Mouse (Mus musculus): Measurements from ENCODE around the gene Shh.

Shh gene

DNA sequence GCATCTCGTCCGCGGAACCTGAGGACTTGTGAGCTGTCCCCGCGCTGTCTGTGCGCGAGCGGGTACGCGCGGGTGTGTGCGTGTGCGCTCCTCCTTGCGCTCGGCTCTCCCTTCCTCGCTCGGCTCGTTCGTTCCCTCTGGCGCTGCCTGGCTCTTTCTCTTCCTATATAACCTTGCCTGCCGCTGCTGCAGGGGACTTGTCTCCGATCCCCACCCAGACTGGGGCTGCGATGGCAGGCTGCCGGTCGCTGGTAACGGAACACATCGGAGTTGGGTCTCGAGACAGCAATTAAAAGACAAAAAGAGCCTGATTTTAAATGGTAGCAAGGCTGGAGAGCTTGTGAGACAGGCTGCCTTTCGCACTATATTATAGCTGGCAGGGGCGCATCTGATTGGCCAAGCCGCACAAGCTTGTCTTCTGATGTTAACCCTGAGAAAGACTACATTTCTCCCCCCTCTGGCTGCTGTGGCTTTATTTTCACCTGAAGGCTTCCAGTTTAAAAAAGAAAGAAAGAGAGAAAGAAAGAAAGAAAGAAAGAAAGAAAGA, at the start of gene Shh:
TSS of gene Shh (minus strand) at position 497 of the 547 bp plus-strand sequence.
- peak; percentile 38 to 39 for DNase-seq

DNA sequence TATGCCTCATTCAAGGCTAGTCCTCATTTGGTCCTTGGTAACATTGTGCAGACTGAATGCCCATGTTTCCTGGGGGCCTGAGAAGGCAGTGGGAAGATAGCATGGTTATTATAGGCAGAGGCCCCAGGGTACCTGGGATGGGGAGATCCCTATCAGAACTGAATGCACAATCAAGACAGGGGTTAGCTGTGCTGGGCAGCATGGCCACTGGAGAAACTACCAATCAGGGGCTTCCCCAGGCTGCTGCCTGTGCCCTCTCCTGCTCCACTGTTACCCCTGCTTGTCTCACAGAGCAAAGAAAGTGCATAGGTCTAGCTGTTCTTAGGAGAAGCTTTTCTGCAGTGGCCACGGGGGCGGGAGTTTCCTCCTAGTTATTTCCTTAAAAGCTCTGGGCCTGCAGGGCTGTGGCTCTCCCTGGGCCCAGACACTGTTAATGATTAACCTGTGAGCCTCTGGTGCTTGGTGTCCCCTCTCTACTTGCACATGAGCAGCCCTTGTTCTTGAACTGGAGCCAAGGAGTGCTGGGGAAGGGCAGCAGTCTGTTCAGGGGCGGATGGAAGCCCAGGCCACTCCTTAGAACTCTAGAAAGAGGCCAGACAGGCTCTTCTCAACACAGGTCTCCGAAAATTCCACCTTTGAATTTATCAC, 33.9 kb upstream of the Shh start:
- DNase-seq, result peak in 1 of 2 experiments; percentile 9

DNA sequence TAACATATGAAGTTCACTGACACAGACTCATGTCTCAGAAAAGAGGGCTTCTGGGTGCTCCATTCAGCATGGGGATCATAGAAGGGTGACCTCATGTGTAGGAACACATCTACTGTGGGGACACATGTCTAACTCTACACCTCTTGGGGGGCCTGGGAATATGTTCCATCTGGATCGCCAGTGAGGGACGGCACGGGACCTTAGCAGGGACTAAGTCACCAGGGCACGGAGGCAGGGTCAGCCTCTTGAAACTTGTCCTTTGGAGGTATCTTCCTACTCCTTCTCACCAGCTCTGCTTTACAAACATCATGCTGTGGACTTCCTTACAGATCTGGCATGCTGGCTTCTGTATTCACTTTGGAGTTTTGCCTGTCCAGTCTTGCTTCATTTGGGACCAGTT, 31.8 kb upstream of the Shh start:
- DNase-seq, result no peak

DNA sequence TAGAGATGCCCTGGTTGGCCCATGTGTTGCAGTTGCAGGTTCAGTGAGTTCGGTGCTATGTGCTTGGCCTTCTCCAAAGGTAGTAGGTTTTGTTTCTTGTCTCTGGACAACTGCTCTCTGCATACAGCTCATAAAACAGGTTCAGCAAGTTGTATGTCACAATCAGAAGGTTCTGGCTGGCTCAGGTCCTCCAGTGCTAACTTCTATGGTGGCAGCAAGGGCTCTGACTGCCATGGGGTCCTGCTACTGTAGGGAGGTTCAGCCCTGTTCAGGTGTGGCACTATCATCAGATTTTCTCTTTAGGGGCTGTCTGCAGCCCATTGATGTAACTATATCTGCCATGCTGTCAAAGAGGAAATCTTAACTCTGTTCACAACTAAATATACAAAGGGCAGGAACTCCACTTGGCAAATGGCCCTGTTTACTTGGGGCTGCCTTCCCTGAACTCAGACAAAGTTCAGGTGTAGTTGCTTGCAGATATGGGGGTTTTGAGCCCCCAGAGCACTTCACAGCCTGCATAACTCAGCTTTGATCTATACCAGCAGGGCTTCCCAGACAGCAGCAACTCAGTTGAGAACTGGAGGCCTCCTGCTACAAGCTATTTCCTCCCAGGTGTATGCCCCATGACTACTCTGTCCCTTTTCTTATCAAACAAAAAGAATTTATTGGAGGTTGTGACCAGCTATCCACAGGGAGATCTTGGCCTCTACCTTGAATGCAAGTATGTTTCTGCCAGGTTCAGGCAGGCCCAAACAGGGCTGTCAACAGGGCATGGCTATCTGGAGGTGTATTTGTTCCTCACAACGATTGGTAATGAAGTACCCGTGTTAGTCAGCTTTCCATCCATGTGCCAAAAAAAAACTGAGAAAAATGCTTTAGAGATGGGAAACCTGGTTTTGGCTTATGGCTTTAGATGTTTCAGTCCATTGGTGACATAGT, 28.9 kb upstream of the Shh start:
- DNase-seq, result no peak

DNA sequence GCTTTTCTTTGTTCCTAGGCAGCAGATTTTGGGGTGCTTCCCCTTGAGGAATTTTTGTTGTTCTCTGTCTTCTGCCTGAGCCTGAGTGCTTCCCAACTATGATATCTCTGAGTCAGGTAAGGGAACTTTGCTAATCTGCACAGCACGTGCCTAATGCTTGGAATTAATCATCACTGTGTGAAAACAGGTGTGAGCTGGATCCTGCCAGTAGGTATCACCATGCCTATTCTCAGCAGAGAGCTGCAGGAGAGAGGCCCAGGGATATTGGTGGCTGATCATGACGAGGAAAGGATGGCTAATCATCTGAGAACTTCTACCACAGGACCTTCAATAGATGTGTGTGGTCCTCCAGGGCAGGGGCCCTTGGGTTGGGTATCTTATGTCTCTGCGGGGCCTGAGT, 26.5 kb upstream of the Shh start:
- DNase-seq, result no peak

DNA sequence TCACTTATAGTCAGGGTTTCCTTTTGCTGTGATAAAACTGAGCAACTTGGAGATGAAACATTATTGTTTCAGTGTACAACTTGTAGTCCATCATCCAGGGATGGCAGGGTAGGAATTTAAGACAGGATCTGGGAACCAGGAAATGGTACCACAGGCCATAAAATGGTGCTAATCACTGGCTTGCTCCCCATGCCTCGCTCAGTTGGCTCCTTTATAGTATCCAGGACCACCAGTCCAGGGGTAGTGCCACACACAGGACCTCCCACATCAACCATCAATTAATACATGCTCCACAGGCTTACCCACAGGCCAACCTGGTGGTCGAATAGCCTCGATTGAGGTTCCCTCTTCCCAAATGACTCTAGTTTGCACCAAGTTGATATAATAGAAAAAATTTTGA, 15.9 kb upstream of the Shh start:
- DNase-seq, result no peak

DNA sequence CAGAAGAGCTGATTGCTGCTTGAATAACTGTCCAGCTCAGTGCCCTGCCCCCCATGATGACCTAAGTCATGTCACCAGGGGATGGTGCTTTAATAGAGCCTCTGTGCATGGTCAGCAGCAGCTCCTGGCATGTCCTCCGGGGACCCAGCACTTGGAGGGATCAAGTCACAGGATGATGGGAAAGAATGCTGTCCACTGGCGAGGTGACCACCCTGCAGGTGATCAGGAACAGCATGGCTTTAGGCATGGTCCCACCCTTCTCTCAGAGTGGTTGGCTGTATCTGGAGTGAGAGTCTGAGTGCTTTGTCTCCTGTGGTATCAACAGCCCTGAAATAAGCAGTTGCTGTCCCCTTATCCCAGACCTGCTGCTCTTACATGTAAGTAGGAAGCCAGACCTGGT, 14.7 kb upstream of the Shh start:
- DNase-seq, result no peak

DNA sequence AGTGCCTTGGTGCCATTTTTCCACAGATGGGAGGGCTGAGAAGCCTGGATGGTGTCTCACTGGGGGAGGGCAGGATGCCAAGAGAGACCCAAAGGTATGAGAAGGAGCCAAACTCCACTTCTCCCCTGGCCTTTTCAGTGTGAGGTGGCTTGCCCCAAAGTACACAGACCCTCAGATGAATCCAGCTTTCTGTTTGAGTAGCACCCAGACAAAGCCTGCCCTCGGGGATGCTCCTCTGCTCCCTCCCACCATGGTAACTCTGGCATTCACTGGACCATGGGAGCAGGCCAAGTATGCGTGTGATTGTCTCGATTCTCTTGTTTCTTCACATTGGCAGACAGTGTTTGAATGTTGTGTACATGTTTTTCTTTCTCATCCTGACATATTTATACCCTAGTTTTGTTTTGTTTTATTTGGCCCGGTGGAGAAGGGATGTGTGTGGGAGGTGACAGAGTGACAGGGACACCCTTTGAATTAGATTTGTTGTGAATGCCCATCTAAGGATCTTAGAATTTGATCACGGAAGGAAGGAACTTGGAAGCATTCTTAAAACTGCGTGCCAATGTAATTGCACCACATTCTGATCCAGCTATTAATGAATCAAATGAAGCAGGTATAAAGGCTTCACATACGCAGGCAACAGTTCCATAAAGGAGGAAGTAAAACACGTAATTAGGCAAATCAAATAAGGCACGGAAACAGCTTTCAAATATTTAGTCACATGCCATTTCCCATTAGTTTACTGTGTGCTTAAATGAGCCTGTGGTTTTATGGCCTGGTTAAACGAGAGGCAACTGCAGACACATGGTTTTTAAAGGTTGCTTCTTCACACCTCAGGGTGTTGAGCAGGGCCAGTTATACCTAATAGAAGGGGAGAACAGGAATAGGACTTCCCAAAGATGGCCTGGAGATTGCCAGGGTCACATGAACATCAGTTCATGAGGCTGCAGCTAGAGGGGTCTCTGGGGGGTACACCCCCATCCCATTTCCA, 9.6 kb upstream of the Shh start:
- no peak for DNase-seq

DNA sequence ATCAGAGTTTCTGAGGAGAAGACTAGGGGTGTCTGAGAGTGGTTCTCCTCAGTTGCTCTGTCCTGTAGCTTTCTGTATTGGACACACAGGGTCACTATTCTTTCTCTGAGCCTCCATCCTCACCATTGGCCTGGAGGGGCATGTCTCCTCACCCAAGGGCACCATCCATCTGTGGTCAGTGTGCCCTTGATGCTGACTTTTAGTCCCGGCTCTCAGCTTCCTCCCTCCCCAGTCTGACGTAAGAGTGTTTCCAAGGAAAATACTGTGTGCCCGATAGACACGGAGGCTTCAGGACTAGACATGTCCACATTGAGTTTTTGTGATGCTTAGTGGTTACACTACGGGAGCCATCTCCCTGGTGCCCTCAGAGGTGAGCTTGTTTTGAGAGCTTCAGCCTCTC, 6.5 kb upstream of the Shh start:
- no peak for DNase-seq

DNA sequence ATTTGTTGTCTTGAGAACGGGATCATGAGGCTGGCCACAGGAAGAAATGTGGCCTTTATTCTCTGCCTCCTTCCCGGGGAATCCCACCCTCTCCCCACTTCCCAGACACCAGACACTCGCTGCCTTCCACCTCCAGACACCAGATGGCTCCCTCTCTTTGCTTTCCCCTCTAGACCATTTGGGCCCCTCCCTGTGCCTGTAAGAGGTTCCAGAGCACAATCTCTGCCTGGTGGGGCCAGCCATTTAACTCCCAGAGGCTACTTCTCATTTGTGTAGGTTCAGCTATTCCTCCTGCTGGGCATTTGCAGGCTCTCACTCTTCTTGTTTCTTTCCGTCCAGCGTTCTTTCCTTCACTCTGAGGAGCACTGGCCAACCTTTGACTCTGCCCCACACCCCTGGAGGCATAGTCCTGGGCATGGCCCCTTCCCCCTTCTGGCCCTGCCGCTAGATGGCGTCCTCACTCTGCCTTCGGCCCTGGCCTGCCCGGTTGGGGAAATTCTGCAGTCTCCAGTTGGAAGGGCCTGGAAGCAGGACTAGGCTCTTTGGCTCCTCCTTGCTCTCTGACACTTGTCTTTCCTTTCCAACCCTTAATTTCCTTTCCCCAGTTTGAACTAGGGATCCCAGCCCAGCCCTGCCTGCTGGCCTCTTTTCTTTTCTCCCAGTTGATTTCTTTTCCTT, 2.6 kb upstream of the Shh start:
- DNase-seq, result peak; percentile 65 to 77

DNA sequence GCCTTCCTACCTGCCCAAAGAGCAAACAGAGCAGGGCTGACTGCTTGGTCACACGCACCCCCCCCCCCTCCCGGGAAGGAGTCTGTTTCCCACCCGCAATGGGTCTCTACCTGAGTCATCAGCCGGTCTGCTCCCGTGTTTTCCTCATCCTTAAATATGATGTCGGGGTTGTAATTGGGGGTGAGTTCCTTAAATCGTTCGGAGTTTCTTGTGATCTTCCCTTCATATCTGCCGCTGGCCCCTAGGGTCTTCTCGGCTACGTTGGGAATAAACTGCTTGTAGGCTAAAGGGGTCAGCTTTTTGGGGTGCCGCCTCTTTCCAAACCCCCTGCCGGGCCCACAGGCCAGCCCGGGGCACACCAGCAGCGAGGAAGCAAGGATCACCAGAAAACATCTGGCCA, 705 bp downstream of the Shh start:
- DNase-seq, result no peak

DNA sequence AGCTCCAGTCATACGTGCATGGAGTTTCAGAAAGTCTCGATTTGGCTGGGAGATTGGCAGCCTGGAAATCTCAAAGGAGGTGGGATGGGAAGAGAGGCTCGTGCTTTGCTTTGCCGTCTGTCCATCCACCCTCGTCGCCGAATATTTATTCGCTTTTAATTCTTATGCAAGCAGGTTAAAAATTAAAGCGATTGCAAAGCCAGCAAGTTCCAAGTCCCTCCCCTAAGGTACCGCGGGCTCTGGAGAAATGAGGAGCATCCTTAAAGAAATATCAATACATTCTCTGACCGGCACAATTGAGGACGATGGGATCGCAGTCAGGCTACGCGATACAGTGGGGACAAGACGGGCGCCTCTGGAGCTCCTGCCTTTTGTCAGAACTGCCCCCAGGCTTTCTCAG, 1.5 kb downstream of the Shh start:
- no peak for DNase-seq

DNA sequence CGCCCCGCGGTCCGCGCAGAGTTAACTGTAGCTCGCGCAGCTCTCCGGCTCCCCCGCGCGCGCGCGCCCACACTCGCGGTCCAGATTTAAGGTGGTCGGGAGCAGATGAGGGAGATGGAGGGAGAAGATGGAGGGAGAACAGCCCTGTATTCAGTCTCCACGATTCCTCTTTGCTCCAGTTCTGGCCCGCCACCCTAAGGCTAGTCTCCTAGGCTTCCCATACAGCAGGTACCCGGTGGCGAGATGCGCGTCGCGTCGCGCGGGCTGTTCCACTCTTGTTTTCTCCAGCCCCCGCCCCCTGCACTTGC, 2.0 kb downstream of the Shh start:
- peak; percentile 45 to 50 for DNase-seq

DNA sequence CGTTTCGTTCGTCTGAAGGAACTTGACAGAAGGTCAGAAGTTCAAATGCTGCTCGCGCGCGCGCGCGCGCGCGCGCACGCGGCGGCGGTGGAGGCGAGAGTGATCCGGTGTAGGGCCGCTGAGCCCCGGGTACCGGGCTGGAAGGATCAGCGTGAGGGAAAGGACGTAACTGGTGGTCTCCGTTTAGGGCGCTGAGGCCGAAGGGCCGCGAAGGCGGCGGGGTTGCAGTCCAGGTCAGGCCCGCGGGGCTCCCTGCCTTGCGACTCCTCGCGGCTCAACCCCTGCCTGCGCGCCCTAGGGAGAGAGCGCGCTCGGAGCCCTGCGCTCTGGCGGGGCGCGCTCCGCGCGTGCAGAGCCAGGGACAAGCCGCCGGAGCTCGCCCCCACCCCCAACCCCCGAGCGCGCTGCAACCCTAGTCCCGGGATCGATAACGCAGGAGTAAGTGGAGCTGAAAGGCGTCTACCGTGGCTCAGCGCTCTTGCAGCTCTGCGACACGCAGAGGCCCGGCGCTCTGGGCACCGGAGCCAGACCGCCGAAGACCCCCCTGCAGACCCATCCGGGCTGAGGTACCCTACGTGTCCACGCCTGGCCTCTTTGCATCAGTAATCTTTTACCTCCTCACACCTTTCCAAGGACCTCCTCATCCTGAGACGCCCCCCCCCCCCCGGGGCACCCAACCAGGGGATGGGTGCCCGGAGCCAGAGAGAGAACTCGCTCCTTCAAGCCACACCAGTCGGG, 2.5 kb downstream of the Shh start:
- DNase-seq, result no peak

DNA sequence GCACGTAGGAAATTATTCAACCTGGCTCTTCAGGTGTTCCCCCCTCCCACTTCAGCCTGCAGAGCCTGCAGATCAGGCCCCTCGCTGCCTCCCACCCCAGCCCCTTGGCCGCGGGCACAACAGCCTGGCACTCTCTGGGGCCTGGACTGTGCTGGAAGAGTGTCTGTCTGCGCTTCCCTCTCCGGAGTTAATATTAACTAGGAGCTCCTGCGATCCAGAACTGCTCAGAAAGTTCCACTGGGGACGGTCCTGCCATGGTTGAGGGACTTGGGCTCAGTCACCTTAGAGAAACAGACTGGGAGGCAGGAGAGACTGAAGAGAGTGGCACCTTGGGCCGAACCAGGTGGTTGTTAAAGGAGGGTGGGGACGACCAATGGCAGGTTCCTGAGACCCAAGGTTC, 3.4 kb downstream of the Shh start:
- DNase-seq, result no peak

DNA sequence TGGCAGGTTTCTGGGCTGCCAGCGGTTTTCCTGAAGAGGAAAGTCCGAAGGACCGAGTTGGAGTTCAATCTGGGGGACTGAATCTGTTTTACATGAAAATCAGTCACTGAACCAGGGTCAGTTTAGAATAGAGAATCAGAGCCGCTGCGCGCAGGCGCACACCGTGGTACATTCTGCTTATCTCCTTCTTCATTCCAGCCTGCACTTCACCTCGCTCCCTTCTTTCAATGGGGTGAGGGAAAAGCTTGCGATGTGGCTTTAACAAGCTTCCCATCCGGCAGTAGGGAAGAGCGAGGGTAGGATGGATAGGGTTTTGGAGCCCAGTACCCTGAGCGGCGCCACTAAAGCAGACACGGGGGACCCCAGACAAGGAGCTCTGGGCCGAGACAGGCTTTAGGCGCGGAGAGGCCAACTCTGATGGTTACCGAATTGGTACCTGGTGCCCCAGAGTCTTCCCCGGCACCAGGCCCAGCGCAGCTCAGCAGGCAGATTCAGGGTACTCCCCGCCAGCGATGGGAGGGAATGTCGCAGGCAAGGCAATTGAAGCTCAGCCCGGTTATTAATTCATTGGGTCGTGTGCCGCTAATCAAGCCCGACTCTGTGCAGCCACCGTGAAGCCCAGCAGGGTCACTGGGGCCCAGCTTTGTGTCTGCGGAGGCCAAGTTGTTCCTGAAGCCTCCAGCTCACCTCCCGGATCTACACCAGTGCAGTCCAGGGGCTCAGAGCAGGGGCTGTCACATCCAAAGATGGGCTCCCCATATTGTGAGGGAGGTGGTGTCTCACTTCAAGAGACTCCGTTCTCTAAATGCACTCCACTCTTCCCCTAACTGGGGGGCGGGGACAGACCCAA, 4.1 kb downstream of the Shh start:
- DNase-seq, result peak in 1 of 2 experiments; percentile 29

DNA sequence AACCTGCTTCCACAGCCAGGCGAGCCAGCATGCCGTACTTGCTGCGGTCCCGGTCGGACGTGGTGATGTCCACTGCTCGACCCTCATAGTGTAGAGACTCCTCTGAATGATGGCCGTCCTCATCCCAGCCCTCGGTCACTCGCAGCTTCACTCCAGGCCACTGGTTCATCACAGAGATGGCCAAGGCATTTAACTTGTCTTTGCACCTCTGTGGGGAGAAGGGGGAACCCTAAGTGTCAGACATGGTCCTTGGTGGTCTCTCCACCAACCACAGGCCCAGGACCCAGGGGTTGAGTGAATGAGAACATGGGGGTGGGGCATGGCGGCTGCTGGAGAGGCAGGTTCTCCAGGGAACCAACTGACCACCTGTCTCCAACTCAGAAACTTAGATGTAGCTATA, 5.7 kb downstream of the Shh start:
- DNase-seq, result no peak

DNA sequence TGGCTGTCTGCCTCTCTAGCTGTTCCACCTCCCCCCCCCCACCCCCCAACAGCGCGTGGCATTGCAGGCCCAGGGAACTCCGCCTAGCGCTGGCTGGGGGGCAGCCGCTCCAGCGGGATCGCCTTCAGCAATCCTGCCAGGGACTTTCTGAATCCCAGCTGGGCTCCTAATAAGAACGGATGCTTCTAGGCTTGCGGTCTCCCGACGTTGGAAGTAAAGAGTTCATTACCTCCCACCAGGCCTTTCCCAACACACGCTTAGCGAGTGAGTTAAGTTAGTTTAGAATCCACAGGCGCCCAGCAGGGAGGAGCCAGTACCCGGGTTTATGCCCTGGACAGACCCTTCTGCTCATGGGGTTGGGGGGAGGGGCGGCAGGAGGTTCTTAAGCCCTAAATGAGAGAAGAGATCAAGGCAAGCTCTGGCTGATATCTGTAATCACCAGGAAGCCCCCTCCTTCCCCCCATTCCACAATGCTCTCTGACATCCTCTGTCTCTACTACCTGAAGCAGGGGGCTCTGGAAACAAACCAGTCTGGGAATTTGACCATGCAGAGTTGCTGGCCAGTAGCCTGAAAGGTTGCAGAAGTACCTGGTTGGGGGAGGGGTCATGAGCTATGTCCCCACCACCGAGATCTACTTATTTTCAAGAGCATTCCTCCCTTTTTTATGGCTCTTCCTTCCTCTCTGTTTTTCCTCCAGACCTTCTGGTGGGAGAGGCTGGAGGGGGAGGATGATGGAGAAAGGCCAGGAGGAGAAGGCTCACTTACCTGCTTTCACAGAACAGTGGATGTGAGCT, 6.3 kb downstream of the Shh start:
- no peak for DNase-seq

DNA sequence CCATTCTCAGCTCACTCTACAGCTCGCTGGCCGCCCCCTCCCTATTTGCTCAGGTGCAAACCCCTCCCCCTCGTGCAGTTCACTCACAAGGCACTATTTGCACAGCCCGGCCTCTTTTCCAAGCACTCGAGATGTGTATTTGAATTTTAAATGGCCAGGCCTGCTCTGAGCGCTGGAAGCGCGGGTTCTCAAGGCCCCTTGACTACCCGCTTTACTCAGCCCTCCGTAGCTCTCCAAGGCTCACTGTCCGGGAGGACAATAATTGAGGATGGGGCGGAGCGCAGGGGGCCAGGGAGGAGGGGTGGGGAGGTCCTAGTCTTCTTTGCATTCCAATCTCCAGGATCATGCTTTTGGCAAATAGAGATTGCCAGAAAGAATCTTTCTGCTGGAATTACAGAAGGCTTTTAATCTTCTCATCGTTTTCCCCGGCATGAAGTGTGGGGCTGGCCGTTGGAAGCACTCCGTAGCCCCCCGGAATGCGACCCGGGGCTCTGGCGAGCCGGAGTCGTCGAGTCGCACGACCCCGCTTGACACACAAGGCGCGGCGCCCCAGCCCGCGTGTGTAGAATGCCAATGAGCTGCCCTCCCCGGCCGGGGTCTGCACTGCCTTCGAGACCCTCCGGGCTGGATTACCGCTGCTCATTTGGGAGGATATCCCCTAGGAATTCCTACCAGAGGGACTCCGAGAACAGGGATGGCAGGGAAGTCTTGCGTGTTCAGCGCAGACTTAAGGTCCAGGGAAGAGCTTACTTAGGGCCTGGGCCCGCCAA, 7.4 kb downstream of the Shh start:
- no peak for DNase-seq
